Mouse (Mus musculus) cerebellum, adult 2 months (tissue): Measurements from ENCODE around the gene Tll1.

ENCODE experiments used
- CTCF ChIP-seq: fragments of 200-500 bp; IDR thresholded peaks from 2 replicates; pipeline ENCODE4 v1.5.1; 2011; ENCODE audit warnings: low read depth, mild to moderate bottlenecking, control low read depth, low read length, moderate library complexity, borderline replicate concordance; ENCODE audit not compliant: insufficient read depth
- POLR2A ChIP-seq: fragments of 200-500 bp; IDR thresholded peaks from 2 replicates; pipeline ENCODE4 v1.6.1; 2011; ENCODE audit warnings: low read length, control low read depth, borderline replicate concordance; ENCODE audit not compliant: insufficient read depth

DNA sequence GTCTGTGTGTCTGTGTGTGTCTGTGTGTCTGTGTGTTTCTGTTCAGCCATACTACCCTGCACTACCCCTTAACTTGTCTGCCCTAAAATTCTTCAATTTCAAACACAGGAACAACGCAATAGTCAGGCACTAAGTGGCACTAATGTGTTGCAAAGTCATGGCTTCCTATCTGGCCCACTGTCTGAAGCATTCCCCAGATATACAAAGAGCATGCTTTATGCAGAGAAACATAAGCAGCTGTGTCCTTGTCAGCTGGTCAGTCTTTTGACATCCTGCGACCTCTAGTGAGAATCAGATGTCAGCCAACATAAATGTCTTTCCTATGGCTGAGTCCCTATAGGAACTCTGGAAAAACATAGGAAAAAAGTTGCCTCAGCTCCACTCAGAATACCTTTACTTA, 11.6 kb upstream of the Tll1 start:
- TF ChIP-seq CTCF = no peak
- TF ChIP-seq POLR2A = no peak
